Mouse (Mus musculus): ENCODE results near the gene Map4k3.
"Not testable (repeated sequence)": the region's sequence is repeated elsewhere in the genome, so short reads cannot be mapped to it uniquely, and the experiment has no call there.

The Map4k3 gene

DNA sequence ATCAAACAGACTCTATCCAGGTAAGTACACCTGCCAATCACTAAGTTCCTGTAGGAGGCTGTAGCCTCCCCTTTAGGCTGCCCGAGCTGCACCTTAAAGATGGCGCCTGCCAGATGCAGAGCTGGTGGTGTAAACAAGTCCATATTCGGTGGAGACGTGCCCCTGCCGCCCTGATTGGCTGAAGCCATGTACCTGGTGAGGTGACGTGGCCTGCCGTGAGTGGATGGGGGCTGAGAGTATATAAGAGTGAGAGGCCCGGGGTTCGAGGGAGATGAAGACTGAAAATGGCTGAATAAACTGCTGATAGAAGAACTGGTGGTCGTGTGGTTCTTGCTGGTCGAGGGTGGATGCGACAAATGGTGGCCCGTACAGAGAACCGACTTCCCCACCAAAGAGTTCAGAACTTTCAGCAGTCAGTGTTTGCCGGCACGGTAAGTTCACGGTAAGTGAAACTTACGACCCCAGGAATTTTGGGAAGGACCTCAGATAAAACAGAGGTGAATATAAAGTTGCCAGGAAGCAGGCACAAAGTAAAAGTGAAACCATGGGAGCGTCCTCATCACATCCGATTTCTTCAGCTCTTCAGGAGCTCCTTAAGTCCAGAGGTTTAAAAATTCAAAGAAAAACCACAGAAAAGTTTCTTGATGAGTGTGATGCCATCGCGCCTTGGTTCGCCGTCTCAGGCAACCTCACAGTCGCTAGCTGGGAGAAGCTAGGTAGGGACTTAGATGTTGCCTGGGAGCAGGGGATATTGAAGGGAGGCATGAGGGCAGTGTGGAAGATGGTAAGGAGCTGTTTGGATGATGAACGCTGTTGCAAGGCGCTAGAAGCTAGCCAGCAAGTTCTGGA is 164.3 kb downstream of the Map4k3 start:
- DNase-seq, result not testable (repeated sequence)

- no peak for DNase-seq
Measured at GRCm38 (mm10) chr17:80562792-80563191, 165.5 kb downstream of the Map4k3 start.

DNA sequence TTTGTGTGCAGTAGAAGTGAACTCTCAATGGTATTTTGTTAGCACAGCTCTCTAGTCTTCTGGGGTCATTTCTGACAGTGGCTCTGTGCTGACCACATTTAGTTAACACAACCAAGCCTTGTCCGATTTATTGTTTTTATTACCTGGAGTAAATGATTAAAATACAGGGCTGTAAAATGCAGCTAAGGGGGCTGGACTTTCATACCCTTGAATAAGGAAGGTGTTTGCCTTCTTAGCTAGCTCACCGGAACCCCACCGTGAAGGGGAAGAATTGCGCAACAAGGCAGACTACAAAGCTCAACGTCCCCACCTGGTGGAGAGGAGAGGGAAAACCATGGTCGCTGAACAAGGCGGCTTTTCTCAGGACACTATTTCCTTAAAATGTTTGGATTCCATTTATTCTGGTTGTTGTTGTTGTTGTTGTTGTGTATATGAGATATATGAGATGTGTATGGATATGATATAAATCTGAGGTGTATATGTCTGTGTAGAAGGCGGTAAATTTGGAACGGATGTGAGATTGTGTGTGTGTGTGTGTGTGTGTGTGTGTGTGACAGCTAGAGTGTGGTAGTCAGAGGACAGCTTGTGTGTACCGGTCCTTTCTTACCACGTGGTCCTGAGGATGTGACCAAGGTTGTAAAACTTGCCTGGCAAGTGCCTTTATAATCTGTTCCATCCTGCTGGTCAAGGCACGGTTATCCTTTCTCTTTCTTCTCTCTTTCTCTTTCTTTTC is 167.4 kb downstream of the Map4k3 start:
- peak; percentile 83 for DNase-seq

DNA sequence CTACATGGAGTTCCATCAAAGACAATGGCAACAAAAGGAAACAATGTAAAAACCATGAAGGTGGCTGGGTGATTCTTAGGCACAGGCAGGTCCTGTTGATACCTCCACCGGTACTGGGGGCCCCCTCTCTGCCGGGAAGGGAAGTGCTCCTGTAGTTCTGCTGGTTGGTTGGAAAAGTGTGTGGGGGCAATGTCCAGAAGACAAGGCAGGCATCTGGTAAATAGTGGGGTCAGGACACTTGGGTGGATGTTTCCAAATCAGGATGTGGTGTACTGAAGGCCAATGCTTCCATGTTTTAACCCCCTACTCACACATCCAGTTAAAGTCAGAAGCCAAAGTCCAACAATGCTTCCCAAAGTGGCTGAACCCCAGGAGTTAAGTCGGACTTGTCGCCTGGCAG is 168.5 kb downstream of the Map4k3 start:
- DNase-seq, result no peak

DNA sequence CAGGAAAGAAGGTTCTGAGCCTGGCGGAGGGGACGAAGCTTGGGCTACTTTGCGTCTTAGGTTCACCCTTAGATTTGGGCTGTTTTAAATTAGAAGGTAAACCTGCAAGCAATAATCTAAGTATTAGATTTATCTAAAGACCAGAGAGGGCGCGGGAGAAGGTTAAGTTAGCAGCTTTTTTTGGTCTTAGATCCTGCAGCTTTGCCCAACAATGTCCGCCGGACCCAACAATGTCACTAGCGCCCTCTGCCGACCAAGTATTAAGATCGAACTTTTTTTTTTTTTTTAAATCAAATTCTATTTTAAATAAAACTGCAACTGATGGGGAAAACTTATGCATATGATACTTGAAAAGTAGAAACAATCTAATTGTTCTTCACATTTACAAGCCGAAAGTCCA is 169.2 kb downstream of the Map4k3 start:
- peak; percentile 41 for DNase-seq

- DNase-seq, result peak; percentile 44
Measured at GRCm38 (mm10) chr17:80558583-80558982, 169.7 kb downstream of the Map4k3 start.

DNA sequence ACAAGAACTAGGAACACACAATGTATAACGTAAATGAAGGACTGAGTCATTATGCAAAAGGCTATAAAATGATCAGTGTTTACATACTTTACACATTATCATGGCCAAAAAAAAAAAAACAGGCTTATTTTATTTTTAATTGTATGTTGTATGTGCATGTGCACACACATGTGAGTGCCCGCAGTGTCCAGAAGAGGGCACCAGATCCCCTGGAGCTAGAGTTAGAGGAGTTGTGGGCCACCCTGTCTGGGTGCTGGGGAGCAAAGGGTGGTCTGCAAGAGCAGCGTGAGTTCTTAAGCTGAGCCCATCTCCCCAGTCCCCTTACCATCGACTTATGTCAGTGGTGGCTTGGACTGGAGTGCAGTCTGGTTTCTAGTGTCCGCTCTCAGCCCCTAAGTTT is 170.8 kb downstream of the Map4k3 start:
- no peak for DNase-seq

DNA sequence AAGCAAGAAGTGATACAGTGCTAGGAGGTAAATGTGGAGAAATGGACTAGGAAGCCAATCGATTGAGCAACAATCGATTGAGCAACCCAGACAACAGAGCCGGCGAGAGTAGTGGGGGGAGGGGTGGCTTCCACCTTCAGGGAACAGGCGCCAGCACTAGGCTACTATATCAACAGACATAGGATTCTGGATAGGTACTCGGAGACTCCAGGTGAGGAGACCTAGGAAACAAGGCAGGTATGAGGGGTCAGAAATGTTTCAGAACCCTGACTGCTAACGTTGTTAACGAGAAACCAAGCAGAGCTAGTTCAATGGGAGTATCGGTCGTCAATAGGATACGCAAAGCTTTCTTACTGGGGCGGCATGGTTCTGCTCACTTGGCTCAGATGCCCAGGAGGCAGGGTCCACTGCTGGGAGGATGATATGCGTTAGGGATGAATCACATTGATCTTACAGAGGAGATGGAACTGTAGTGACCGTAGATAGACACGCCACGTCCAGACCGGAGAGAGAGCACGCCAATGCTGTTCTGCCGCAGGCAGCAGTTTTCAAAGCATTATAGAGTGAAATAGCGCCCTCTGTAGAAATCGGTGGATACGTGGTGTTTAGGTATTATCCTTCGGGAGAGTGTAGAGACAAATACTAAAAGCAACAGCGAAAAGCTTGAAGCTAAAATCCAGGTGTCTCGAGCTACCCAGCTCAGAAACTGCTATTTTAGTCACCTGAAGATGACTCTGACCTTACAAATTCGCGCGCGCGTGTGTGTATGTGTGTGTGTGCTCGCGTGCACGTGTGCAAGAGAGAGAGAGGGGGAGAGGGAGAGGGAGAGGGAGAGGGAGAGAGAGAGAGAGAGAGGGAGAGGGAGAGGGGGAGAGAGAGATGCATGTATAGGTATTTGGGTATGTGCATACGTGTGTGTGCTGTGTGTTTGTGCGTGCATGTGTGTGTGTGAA is 174.7 kb downstream of the Map4k3 start:
- DNase-seq, result peak; percentile 81

DNA sequence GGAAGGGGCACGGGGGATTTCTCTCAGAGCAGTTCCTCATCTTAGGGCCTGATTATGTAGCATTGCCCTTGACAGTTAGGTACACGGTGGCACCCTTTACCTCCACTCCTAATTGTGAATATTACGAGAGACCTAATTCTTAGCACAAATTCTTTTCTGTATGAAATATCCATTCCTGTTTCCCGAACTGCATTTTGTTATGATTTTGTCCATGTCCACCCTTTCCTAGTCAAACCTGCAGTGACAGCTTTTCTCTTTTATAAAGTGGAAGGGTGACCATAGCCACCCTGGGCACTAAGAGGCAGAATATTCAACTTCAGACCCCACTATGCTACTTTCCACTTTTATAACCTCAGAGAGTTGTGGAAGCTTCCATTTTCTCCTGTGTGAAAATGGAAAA is 175.6 kb downstream of the Map4k3 start:
- DNase-seq, result no peak

GRCm38 (mm10) chr17:80550981-80551380 is 177.3 kb downstream of the Map4k3 start:
- no peak for DNase-seq

DNA sequence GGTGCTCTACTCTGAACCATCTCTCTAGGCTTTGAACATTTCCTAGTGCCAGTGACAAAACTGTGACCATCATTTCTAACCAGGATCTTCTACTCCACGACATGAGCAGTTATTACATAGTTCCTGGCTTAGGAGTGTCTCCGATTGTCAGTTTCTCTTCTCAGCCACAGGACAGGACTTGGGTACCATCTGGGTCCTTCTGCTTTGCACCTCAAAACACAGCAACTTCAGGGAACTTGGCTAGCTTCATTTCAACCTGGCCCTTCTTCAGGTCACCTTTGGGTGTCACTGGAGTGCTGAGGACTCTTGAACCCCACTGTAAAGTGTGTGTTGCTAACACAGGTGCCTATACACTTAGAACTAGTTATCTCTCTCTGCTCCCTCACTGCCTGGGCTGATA is 181.4 kb downstream of the Map4k3 start:
- DNase-seq, result no peak

DNA sequence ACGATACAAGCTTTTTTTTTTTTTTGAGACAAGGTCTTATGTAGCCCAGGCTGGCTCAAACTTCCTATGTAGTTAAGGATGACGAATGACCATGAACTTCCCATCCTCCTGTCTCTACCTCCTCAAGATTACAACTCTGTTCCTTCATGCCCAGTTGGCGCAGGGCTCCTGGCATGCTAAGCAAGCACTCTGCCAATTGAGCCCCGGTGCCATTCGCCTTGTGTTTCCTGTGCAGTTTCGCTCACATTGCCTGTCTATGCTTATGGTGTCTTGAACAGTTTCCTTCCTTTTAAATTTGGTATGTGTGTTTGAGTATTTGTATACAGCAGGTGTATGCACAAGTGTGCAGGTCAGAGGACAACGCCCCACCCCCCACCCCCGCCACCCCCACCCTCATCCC is 182.1 kb downstream of the Map4k3 start:
- DNase-seq, result no peak

GRCm38 (mm10) chr17:80543646-80544045 is 184.6 kb downstream of the Map4k3 start:
- DNase-seq, result no peak

- no peak for DNase-seq
Measured at GRCm38 (mm10) chr17:80537136-80537535, 191.1 kb downstream of the Map4k3 start.

- DNase-seq, result no peak
Measured at GRCm38 (mm10) chr17:80535633-80536032, 192.7 kb downstream of the Map4k3 start.

DNA sequence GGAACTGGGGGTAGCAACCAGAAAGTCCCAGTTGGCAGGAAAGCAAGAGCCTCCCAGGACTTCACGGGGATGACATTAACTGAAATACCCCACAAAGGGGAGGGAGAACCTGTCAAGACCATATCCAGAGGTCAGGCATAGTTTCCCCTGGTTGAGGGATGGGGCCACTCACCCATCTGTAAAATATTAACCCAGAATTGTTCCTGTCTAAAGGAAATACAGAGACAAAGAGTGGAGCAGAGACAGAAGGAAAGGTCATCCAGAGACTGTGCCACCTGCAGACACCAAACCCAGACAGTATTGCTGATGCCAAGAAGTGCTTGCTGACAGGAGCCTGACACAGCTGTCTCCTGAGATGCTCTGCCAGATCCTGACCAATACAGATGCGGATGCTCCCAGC is 196.9 kb downstream of the Map4k3 start:
- not testable (repeated sequence) for DNase-seq
